In genomic region chr4:154787960-154788702, GRCm38 (mm10) we compare ENCODE assay signal across 13 mouse cellular contexts. TPM values are rescaled to one million over a fixed set of nuclear protein-coding genes. Genes with fewer than 3 reads are reported as not detected.
DNase-seq lines count a peak whose midpoint lies in the region; ATAC-seq and TF ChIP-seq lines count a peak whose summit lies in the region.
"Had no signal": no experiment of that assay in that cellular context is flagged by ENCODE, and none has a peak within 500 bp of the region (broad histone marks: within the 10 kb centered on the region; RNA-seq: fewer than 3 reads in every experiment).

No protein-coding gene starts in this region.

- no peak overlapping the region for H3K4me2 ChIP-seq in limb, embryonic 14.5 days (replicated peaks; ENCODE audit: low read depth, low read length, severe bottlenecking)
- no peak overlapping the region for H3K4me2 ChIP-seq in kidney, embryonic 14.5 days (replicated peaks; ENCODE audit: low read depth, low read length)
- H3K4me2 ChIP-seq: liver, embryonic 12.5 days had no signal

- H3K9me3 ChIP-seq in limb, embryonic 14.5 days (ENCODE audit: control insufficient read depth, low read length): no peaks in the 10 kb centered on the region
- H3K9me3 ChIP-seq in kidney, embryonic 14.5 days (ENCODE audit: control insufficient read depth, low read length): no peaks in the 10 kb centered on the region
- H3K9me3 ChIP-seq: liver, embryonic 12.5 days had no signal

- H3K4me1 ChIP-seq in limb, embryonic 14.5 days (ENCODE audit: control insufficient read depth, insufficient read depth, low read length): peaks cover 18% of the 10 kb centered on the region
- H3K4me1 ChIP-seq in kidney, embryonic 14.5 days (ENCODE audit: control insufficient read depth, insufficient read depth, low read length): peaks cover 23% of the 10 kb centered on the region
- H3K4me1 ChIP-seq: liver, embryonic 12.5 days had no signal

- WGBS in limb, embryonic 14.5 days: 42% methylated on average over 12 of the region's 13 CpGs
- WGBS in kidney, embryonic 14.5 days: 38% methylated on average over 13 of the region's 13 CpGs

- ATAC-seq in limb, embryonic 14.5 days (ENCODE audit: low FRiP score, low read depth): no peak
- no peak for ATAC-seq in frontal cortex, adult (ENCODE audit: low TSS enrichment)
- ATAC-seq in kidney, embryonic 14.5 days (ENCODE audit: low FRiP score, low TSS enrichment): no peak; the same call in 1 of the 2 replicates
- ATAC-seq: liver, embryonic 12.5 days; midbrain, embryonic 16.5 days; Patski had no signal

- H3K36me3 ChIP-seq in limb, embryonic 14.5 days (ENCODE audit: control insufficient read depth, insufficient read depth, low read length): no peaks in the 10 kb centered on the region
- no peaks in the 10 kb centered on the region for H3K36me3 ChIP-seq in kidney, embryonic 14.5 days (ENCODE audit: control insufficient read depth, insufficient read depth, low read length)
- H3K36me3 ChIP-seq: liver, embryonic 12.5 days had no signal

- H3K4me3 ChIP-seq in gastrocnemius, adult 2 months: no peak overlapping the region
- H3K4me3 ChIP-seq in limb, embryonic 14.5 days (replicated peaks; ENCODE audit: low read length): no peak overlapping the region
- H3K4me3 ChIP-seq in kidney, embryonic 14.5 days (ENCODE audit: low read length): no peak overlapping the region
- H3K4me3 ChIP-seq: liver, embryonic 12.5 days had no signal

- 0 out of 2 replicates have a peak, but pooled peaks cover 6% of the 10 kb centered on the region for H3K27me3 ChIP-seq in limb, embryonic 14.5 days (ENCODE audit: control insufficient read depth, insufficient read depth, low read length)
- peaks cover 14% of the 10 kb centered on the region for H3K27me3 ChIP-seq in kidney, embryonic 14.5 days (ENCODE audit: control insufficient read depth, insufficient read depth, low read length)
- H3K27me3 ChIP-seq: liver, embryonic 12.5 days had no signal

- TF ChIP-seq POLR2A in limb, embryonic 14.5 days (IDR thresholded peaks at IDR 0.05; ENCODE audit: borderline replicate concordance, extremely low read depth, insufficient read depth, insufficient read length): no peak

- no peak overlapping the region for H3K27ac ChIP-seq in gastrocnemius, adult 2 months
- no peak overlapping the region; the same call in 1 of the 2 replicates for H3K27ac ChIP-seq in limb, embryonic 14.5 days (replicated peaks; ENCODE audit: low read depth, low read length)
- H3K27ac ChIP-seq in kidney, embryonic 14.5 days (ENCODE audit: low read depth, low read length): no peak overlapping the region
- H3K27ac ChIP-seq: kidney, postnatal 0 days; liver, embryonic 12.5 days had no signal

- TF ChIP-seq CTCF in gastrocnemius, adult 2 months (IDR thresholded peaks at IDR 0.05): no peak

- DNase-seq in gastrocnemius, adult 2 months: peak; percentile 34
- no peak for DNase-seq in gastrocnemius, postnatal 10 days
- DNase-seq in right cerebral cortex, postnatal 14 days: peak; percentile 23
- DNase-seq in right cerebral cortex, adult 2 months (ENCODE audit: low spot score in 2 of 2): no peak
- peak; percentile 43 for DNase-seq in limb, embryonic 14.5 days (ENCODE audit: low spot score)
- no peak for DNase-seq in layer of hippocampus, adult 11-12 months (ENCODE audit: low spot score)

- intact Hi-C loops in gastrocnemius, adult 2 months (cut with DNase I): loop anchor here (5.0 kb wide), 1 partner anchor 41 kb away; no protein-coding TSS in a partner anchor

- no peak overlapping the region for H3K9ac ChIP-seq in limb, embryonic 14.5 days (ENCODE audit: low read depth, low read length, severe bottlenecking)
- H3K9ac ChIP-seq in kidney, embryonic 14.5 days (ENCODE audit: low read depth, low read length): no peak overlapping the region
- H3K9ac ChIP-seq: liver, embryonic 12.5 days had no signal

RNA-seq across cellular contexts. Expression of gene Ttc34, which starts 49.1 kb away (rescaled TPM):
- not detected for total RNA-seq in gastrocnemius, adult 2 months (2021)
- total RNA-seq in gastrocnemius, postnatal 10 days (2021): not detected
- 0.09 and 0.13 TPM in 2 replicates for polyA plus RNA-seq in limb, embryonic 14.5 days (2012; rRNA removed)
- polyA plus RNA-seq in limb, embryonic 14.5 days (2014; fragmentation: Nextera tagmentation; extraction: Ambion mirVana): 0.06 and 0.10 TPM in 2 replicates
- polyA plus RNA-seq in kidney, embryonic 14.5 days (2014; fragmentation: Nextera tagmentation; extraction: Ambion mirVana): 0.24 and 0.31 TPM in 2 replicates
- polyA plus RNA-seq: C2C12; liver, embryonic 12.5 days; Patski had no signal

Comparison
In these comparisons a context has a peak if more than half of its experiments do, and no peak if none do; other contexts are left out.
1. DNase-seq: peak in gastrocnemius, adult 2 months (single experiment), right cerebral cortex, postnatal 14 days (single experiment) and limb, embryonic 14.5 days (single experiment); none in gastrocnemius, postnatal 10 days (single experiment), right cerebral cortex, adult 2 months (0 of 2) and layer of hippocampus, adult 11-12 months (single experiment).